Mouse (Mus musculus): Measurements from ENCODE around the gene Exosc3. TPM values are rescaled to one million over a fixed set of nuclear protein-coding genes. Genes with fewer than 3 reads are reported as not detected.
"Not testable (repeated sequence)": the region's sequence is repeated elsewhere in the genome, so short reads cannot be mapped to it uniquely, and the experiment has no call there.

Gene Exosc3
- total RNA-seq (2021) = 10 to 100 TPM; 12.4 to 14.8 TPM

DNA sequence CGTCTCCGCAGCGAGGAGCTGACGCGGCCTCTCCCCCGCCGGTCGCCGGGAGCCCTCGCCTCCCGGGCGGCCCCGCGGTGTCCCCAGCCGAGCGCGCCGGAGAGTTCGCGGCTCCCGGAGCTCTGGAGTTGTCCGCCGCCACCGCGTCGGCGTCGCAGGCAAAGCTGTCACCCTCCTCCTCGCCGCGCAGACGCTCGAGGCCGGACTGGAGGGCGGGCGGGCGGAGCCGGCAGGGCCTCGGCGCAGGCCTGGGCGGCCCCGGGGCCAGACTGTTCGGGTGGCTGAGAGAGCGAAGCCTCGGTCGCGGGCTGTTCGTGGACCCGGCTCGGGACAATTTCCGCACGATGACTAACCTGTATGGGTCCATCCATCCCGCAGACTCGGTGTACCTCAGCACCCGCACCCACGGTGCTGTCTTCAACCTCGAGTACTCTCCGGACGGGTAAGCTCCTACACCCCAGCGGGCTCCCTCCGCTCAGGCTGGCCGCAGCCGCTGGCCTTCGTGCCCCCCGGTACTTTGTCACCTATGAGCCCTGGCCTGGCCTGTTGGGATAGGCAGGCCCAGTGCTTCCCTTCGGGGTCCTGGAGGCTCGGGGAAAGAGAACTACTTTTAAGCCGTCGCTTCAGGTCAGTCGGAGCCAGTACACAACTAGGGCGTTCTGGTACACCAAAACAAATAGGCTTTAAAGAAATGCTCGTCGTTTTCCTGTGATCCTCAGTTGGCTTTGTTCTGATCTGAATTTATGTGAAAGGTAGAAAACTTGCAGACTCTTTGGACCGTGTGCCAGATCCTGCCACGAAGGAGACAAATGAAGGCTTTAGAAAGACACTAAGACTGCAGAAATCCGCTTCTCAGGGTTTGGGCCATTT is at the start of gene Exosc3:
Gene Exosc3, minus strand, starts transcription at position 447 of the 870 bp plus-strand sequence.
- intact Hi-C loops (cut with DNase I) = loop anchor here (1.0 to 10.0 kb wide), 4 partner anchors 22 to 792 kb away; partner anchors contain the start of genes Ncbp1, Shb, Slc25a51 and Tstd2

DNA sequence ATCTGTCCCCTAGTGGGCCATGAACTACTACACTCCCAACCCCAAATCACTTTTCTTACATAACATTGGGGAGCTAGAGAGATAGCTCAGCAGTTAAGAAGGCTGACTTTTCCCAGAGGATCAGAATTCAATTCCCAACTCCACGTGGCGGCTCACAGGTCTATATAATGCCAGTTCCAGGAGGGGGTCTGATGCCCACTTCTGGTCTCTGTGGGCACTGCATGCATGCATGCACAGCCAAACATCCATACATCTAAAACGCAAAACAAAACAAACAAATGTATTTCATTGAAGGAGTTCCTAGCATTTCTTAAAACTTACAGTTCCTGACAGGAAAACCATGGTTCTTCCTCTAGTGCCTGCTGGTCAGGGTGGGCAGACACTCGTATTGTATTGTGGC is 49.6 kb upstream of the Exosc3 start:
- no peak for DNase-seq
- intact Hi-C loops (cut with DNase I) = no loop called here

More for the DNA sequence above, at the start of gene Exosc3:
- DNase-seq = peak in 1 of 2 experiments; percentile 49

DNA sequence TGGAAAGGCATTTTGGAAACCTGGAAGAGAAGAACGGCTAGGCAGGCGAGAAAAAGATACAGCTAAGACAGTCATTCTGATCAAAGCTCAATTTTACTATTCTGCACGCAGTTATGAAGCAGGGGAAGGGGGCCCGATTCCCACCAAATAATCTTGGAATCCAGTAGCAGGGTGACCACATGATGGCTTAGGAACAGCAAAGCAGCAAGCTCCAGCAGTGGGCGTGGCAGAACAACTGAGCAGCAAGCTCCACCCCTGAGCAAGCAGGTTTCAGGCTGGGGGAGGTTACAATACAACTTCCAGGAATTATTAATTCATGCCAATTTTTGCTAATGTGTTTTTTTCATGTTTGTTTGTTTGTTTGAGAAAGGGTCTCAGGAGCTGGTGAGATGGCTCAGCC is 44.8 kb upstream of the Exosc3 start:
- intact Hi-C loops (cut with DNase I); DNase-seq: not testable (repeated sequence)

DNA sequence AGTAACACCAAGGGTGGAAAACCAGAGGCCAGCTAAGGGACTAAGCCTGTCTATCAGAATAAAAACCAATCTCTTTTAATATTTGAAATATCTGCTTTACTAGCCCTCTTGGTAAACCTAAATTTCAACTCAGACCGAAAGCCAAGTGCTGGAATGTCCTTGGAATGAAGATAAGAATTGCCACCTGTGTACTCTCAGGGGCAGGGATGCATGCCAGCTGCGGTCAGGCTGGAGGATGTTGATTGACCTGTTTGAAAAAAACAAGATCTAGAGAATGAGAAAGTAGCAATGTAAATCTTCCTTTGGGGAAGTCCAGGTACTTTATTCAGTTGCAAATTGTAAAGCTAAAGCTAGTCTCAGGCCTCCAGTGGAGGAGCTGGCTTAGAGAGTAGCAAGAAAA is 39.6 kb upstream of the Exosc3 start:
- DNase-seq; intact Hi-C loops (cut with DNase I): not testable (repeated sequence)

DNA sequence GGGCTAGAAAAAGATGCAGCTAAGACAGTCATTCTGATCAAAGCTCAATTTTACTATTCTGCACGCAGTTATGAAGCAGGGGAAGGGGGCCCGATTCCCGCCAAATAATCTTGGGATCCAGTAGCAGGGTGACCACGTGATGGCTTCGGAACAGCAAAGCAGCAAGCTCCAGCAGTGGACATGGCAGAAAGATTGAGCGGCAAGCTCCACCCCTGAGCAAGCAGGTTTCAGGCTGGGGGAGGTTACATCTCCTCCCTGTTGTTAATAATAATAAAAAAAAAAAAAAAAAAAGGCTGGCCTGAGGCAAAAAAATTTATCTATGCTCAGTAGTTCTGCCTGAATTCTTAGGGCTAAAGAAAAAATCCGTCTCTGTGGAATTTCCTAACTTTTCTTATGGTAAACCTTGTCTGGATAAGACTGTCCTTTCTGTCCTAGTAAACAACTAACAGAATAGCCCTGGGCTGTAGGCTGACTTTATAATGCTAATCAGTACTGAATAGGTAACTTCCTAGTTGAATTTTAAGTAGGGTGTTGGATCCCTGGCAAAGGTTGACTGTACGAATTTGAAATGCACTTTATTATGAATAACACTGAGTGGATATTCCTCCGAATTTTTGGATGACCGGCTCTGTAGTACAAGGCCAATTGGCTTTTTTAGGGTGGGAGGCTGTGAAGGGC is 38.5 kb upstream of the Exosc3 start:
- DNase-seq; intact Hi-C loops (cut with DNase I): not testable (repeated sequence)

DNA sequence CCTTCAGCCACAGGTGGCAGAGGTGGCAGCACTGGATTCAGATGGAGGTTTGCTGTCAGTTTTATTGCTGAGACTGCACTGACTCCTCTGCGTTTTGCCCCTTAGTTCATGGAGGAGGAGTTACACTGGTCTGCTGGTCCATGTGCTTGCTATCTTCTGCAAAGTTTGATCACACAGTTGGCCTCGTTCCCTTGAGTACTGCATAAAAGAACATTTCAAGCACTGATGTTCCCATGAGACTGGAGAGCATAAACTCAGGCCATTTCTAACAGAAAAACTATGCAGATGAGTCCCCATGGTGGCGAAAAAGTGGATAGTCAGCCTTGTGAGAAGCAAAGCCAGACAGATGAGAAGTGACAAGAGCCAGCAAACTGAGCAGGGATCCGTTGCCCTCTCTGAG is 34.0 kb upstream of the Exosc3 start:
- intact Hi-C loops (cut with DNase I) = no loop called here
- no peak for DNase-seq

DNA sequence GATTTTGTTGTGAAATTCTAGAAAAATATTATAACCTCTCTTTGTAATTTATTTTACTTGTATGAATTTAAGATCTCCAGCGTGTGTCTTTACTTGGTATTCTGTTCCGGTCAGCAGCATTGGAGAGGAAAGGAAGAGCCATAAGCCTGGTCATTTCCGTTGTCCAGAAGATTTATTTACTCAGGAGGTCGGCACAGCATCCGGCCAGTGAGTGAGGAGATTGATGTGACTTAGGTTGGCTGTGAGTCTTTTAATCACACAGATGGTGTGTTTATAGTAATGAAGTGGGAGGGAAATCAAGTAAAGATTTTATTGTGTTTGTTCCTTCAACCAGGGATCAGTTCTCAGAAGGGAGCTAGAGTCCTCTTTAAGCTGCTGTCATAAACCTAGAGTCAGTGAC is 32.3 kb upstream of the Exosc3 start:
- no peak for DNase-seq
- intact Hi-C loops (cut with DNase I) = no loop called here

DNA sequence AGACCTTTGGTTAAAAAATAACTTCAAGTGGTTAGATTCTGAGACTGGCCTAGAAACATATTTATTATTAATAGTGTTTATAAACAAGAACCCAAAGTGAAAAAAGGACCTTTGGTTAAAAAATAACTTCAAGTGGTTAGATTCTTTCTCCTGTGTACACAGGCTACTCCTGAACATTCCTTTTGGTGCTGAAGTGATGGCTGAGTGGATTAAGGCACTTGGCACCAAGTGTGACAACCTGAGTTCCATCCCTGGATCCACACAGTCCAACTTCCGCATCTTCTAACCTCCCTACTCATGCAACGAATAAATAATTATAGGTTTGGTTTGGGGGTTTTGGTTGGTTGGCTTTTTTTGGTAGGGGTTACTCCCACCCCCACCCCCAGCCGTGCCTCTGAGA is 28.7 kb upstream of the Exosc3 start:
- DNase-seq = no peak
- intact Hi-C loops (cut with DNase I) = no loop called here

DNA sequence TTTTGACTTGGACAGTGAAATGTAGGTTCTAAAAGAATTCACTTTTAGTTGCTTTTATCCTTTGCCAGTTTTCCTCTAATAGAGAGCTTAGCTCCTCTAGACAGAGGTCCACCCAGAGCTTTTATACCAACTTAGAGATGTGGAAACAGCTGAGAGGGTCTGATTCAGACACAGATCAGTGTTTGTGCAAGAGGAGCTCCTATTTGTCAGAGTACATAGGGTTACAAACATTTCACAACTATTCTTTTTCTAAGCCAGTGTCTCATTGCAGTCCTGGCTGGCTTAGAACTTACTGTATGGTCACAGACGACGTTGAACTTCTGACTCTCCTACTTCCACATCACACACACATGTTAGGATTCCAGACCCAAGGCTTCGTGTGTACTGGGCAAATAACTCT is 14.1 kb upstream of the Exosc3 start:
- intact Hi-C loops (cut with DNase I) = no loop called here
- no peak for DNase-seq

DNA sequence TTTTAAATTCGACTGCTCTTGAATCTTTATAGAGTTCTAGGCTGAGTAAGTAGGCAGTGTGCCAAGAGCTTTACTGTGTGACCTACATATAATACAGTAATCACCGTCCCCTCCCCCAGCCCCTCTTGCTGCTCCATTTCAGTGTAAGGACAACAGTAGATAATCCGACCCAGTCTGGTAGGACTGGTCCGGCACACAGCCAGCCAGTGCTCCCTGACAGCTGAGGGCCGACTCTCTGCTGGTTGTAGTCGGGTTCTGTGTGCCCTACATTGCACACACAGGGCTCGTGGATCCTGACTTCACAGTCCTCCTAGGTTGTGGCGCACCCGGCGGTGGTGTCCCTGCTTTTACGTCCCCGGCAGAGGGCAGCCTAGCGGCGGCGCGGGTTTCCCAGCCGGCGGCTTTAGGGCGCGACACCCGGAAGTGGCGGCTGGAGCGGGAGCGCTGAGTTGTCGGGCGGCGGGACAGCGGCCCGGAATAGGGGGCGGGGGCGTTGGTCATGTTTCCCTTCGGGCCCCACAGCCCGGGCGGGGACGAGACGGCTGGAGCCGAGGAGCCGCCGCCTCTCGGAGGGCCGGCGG is 773 bp downstream of the Exosc3 start, which contains the start of gene Dcaf10:
Gene Dcaf10, plus strand, starts transcription at position 433 of the 581 bp plus-strand sequence.
- intact Hi-C loops (cut with DNase I) = loop anchor here (1.0 to 10.0 kb wide), 4 partner anchors 21 to 793 kb away; partner anchors contain the start of genes Ncbp1, Shb, Slc25a51 and Tstd2
- DNase-seq = peak; percentile 97

DNA sequence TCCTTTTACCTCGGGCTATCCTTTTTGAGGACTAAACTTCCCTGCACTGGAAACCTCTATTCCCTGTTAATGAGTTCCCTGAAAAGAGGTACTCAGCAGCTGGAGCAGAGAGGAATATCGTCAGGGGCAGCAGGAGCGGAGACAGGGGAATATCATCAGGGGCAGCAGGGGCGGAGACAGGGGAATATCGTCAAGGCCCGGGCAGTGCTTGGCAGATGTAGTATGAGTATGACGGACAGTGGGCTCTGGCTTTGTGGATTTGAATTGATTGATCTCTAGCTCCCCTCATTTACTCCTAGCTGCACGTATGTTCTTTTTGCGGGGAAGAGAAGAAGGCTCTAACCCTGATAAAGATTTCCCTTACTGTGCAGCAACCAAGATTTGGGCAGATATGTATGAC is 1.3 kb downstream of the Exosc3 start:
- intact Hi-C loops (cut with DNase I) = loop anchor here (5.0 to 10.0 kb wide), 2 partner anchors 191 to 794 kb away; partner anchors contain the start of genes Ncbp1, Shb and Tstd2
- no peak for DNase-seq

DNA sequence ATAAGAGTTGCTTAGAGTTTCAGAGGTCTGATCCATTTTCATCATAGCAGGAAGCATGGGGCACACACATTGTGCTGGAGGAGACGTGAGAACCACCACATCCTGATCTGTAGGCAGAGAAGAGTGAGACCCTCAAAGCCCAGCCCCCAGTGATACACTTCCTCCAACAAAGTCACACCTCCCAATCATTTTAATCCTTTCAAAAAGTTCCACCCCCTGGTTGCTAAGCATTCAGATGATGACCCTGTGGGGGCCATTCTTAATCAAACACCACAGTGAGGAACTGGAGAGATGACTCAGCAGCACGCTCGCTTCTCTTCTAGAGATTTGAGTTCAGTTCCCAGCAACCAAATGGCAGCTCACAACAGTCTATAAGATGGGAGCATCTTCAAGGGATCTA is 10.1 kb downstream of the Exosc3 start:
- intact Hi-C loops (cut with DNase I) = no loop called here
- no peak for DNase-seq

DNA sequence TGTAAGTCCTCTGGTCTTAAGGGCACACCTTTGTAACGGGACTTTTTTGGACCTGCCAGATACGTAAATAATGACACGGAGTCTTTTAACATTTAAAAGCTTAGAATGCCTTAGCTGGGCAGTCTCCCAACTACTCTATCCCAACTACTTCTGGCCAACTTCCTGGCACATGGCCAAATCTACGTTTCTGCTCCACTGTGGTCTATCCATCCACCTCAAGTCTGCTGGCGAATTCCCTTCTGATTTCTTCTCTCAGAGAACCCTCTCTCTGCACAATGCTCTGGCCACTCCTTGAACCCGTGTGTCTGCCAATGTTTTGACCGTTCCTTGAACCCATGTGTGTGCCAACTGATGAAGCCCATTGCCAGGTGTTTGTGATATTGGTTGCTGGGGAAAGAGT is 11.4 kb downstream of the Exosc3 start:
- no peak for DNase-seq
- intact Hi-C loops (cut with DNase I) = no loop called here

DNA sequence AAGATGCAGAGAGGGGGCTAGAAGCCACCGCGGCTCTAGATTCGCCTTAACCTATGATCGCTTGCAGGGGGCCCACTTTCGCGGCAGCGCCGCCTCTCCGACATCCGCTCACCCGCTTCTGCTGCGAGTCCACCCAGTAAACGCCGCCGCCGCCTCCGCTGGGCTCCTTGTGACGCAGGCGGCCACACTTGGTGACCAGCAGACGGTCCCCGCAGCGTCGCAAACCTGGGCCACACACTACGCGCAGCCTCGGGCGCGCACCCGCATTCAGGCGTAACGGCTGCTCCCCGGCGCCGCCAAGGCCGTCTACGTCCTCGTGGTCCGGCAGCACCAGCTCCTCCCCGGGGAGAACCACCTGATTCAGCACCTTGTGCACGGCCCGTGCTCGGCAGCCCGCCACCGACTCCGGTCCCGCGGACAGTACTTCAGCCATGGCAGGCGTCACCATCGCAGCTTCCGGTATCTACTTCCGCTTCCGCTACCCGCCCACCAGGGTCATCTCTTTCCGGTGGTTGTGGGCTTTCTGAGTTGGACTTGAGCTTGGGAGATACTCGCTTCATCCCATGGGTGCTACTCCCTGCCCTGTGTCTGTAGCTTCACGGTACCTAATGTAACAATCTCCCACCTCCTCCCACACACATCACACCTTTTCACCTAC is 22.2 kb downstream of the Exosc3 start:
- peak; percentile 82 to 88 for DNase-seq
- intact Hi-C loops (cut with DNase I) = loop anchor here (1.0 to 5.0 kb wide), 2 partner anchors 22 to 212 kb away; partner anchors contain the start of genes Dcaf10, Exosc3 and Shb

DNA sequence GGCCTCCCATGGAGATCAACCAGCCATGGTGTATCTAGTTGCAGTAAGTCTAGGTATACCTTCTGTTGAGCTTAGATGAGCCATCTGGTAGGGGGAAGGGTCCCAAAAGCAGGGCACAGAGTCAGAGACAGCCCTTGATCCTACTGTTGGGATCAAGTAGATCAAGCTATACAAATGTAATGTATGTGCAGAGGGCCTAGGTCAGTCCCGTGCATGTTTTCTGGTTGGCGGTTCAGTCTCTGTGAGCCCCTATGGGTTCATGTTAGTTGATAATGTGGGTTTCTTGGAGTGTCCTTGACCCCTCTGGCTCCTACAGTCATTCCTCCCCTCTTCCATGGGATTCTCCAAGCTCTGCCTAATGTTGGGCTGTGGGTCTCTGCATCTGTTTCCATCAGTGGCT is 31.5 kb downstream of the Exosc3 start:
- no peak for DNase-seq
- intact Hi-C loops (cut with DNase I) = no loop called here

DNA sequence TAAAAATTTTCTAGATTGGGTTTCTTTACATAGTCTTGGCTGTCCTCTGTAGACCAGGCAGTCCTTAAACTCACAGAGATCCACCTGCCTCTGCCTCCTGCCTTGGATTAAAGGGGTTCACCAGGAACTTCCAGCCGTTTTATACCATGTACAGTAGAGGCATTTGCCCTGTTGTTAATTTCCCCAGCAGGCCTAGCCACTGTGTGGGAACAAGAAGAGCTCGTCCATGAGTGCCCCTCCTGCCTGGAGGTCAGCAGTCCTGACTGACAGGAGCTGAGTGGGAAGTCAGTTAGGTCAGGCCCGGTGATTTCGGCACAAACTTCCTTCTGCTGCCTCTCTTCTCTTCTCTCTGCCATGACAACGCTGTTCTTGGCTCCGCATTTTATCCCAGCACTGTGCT is 33.9 kb downstream of the Exosc3 start:
- no peak for DNase-seq
- intact Hi-C loops (cut with DNase I) = no loop called here

DNA sequence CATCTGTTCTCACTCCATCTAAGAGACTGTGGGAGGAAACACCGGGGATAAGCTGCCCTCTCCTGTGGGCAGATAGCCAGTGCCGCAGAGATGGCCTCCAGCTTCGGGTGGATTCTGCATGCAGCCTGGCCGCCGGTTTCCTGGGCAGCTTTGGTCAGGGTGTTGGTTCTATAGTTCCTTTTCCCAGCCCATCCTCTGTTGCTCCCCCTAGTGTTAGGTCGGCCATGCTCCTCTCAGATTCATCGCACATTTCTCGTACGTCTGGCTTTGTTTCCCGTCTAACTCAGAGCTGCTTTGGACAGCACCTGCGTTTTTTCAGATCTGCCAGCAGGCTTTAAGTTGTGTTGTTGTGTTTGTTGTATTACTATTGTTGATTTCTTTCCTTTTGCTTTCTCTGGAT is 34.5 kb downstream of the Exosc3 start:
- intact Hi-C loops (cut with DNase I) = no loop called here
- DNase-seq = no peak

DNA sequence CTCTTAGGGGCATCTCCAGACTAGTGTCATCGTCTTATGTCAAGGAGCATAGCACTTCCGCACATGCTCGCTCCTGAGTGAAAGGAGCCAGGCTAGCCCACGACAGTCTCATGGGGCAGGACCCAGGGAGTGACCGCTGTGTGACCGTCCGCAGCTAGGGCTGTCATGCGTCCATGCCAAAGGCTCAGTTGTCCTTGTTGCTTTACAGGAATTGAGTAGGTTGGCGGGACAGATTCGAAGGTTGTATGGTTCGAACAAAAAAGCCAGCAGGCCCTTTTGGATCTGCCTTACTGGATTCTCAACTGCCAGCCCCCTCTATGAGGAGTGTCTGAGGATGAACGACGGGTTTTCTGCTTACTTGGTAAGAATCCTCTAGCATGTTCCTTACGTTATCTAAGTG is 37.0 kb downstream of the Exosc3 start:
- intact Hi-C loops (cut with DNase I) = no loop called here
- no peak for DNase-seq

DNA sequence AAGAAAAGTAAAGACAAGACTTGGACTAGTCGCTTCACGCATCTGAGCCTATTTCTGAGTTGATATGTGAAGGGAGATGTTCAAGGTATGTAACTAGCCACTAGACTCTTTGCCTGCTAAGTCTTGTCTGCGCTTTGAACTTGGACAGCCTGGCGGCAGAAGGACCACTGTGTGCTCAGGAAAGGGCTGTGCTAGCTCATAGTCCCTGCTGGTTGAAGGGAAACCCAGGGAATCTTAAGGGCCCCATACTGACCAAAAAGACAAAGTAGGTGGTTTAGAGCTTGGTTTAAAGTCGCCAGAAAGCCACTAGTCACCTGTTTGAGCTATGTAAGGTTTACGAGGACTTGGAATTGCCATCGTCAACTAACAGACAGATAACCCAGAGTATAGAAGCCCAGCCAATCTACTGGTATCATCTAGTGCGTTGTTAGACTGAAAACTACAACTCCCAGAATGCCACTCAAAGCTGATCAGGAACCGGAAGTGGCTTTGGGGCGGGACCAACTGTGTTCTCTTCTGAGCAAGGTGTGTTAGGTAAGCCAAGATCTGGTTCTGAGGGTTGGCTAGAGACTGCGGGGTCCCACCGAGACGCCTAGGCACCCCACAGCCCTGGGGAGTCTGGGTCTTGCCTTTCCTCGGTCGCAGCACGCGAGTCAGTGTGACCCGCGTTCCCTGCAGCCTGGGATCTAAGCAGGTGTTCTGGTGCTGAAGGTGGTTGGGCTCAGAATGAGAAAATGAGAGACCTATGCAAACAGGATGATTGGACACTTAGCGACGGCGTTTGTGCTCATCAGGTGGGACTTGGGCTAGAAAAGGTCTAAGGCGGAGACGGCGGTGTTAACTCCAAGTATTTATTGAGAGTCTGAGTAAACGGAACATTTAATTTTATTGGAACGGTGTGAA is 45.6 kb downstream of the Exosc3 start, which contains the start of gene Trmt10b:
Gene Trmt10b, plus strand, starts transcription at position 466 of the 903 bp plus-strand sequence.
- peak; percentile 63 to 66 for DNase-seq
- intact Hi-C loops (cut with DNase I) = no loop called here

Measured in heart, postnatal 36 days (tissue).